Mouse (Mus musculus) midbrain, postnatal 0 days (tissue): ENCODE data around the gene Mettl8. TPM values are rescaled to one million over a fixed set of nuclear protein-coding genes. Genes with fewer than 3 reads are reported as not detected.

Experiments used
- ATAC-seq: fragments of 200-750 bp; cut with Nextera tagmentation; 2 replicates; pipeline ENCODE4 v1.8.0; 2017; ENCODE audit warnings: moderate number of reproducible peaks, mild to moderate bottlenecking, moderate TSS enrichment, moderate library complexity; ENCODE audit not compliant: low FRiP score
- DNase-seq: peaks from one replicate; pipeline ENCODE4 v3.0.0-alpha.2; 2015; ENCODE audit warnings: low spot score
- H3K27ac ChIP-seq: fragments of 300-500 bp; sonication (generic); 2 replicates; pipeline ENCODE4 v1.5.1; 2014; ENCODE audit warnings: low read depth, mild to moderate bottlenecking, low read length, mixed read lengths
- H3K27me3 ChIP-seq: fragments of 300-500 bp; sonication (generic); 2 replicates; pipeline ENCODE4 v1.6.1; 2014; ENCODE audit warnings: low read length, control low read depth, mixed read lengths; ENCODE audit not compliant: insufficient read depth
- H3K36me3 ChIP-seq: fragments of 300-500 bp; sonication (generic); 2 replicates; pipeline ENCODE4 v1.6.1; 2014; ENCODE audit warnings: low read length, control low read depth, mixed read lengths; ENCODE audit not compliant: insufficient read depth
- H3K4me1 ChIP-seq: fragments of 300-500 bp; sonication (generic); 2 replicates; pipeline ENCODE4 v1.6.1; 2014; ENCODE audit warnings: mild to moderate bottlenecking, control low read depth, antibody characterized with exemption, low read length, mixed read lengths; ENCODE audit not compliant: insufficient read depth
- H3K4me2 ChIP-seq: fragments of 300-500 bp; sonication (generic); 2 replicates; pipeline ENCODE4 v1.6.1; 2014; ENCODE audit warnings: low read depth, mild to moderate bottlenecking, low read length, mixed read lengths; ENCODE audit not compliant: poor library complexity, severe bottlenecking
- H3K4me3 ChIP-seq: fragments of 300-500 bp; sonication (generic); 2 replicates; pipeline ENCODE4 v1.5.1; 2014; ENCODE audit warnings: low read depth, mild to moderate bottlenecking, low read length, moderate library complexity
- H3K9ac ChIP-seq: fragments of 300-500 bp; sonication (generic); replicated peaks from 2 replicates; pipeline ENCODE4 v1.6.1; 2014; ENCODE audit warnings: mild to moderate bottlenecking, low read length, moderate library complexity, mixed read lengths; ENCODE audit not compliant: poor library complexity, severe bottlenecking
- H3K9me3 ChIP-seq: fragments of 300-500 bp; sonication (generic); 2 replicates; pipeline ENCODE4 v1.6.1; 2016; ENCODE audit warnings: low read length, control low read depth
- CTCF ChIP-seq: IDR thresholded peaks from 2 replicates; pipeline ENCODE4 v1.5.1; 2016; ENCODE audit warnings: antibody characterized with exemption, mild to moderate bottlenecking
- WGBS: fragments of 180-500 bp; shearing (Covaris S2); extraction: QIAGEN DNeasy Blood & Tissue Kit; methylation state at CpG from one replicate; pipeline ENCODE4 v1.1.7; 2014; 5-methylcytosine and 5-hydroxymethylcytosine counted together
- polyA plus RNA-seq: library from polyadenylated mRNA; unstranded; fragments of >200 nt; fragmentation: Nextera tagmentation; extraction: Ambion mirVana; gene quantifications from 2 replicates; pipeline ENCODE4 v1.2.1, GENCODE M21; 2015
- total RNA-seq: library from RNA; depleted of rRNA; stranded (reverse); fragments of >200 nt; gene quantifications from 2 replicates; pipeline ENCODE4 v1.2.3, GENCODE M21; 2014

Gene Mettl8
- total and polyA plus RNA-seq, 2 experiments from 2014 or later = 5.3 to 7.7 TPM

DNA sequence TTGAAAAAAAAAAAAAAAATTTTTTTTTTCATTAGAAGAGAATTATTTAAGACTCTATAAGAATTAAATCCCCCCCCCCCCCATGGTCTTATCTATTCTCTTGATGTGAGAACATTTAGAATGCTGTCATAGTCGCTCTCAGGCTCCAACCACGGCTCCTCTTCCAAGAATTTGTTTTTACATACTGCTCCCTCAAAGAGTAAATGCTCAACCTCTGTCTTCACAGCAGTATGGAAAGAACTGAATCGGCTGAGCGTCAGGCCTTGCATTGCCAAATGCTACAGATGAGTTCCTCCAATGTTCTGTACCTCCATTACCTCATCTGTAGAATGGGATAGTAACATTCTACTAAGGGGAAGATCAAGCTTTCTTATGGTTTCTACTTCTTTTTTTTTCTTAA lies 16.2 kb upstream of the Mettl8 start:
- WGBS = 95% methylated on average over 4 of the region's 4 CpGs
- H3K9ac ChIP-seq = no peak overlapping the region
- ATAC-seq (no peak), DNase-seq (no peak)
- TF ChIP-seq CTCF = no peak
- H3K27ac ChIP-seq = no peak overlapping the region
- no peaks in the 10 kb centered on the region for H3K27me3 ChIP-seq
- H3K9me3 ChIP-seq = no peaks in the 10 kb centered on the region
- H3K36me3 ChIP-seq = peaks cover under 1% of the 10 kb centered on the region; the same call in 1 of the 2 replicates
- no peak overlapping the region for H3K4me3 ChIP-seq
- H3K4me2 ChIP-seq = no peak overlapping the region
- H3K4me1 ChIP-seq = no peaks in the 10 kb centered on the region

DNA sequence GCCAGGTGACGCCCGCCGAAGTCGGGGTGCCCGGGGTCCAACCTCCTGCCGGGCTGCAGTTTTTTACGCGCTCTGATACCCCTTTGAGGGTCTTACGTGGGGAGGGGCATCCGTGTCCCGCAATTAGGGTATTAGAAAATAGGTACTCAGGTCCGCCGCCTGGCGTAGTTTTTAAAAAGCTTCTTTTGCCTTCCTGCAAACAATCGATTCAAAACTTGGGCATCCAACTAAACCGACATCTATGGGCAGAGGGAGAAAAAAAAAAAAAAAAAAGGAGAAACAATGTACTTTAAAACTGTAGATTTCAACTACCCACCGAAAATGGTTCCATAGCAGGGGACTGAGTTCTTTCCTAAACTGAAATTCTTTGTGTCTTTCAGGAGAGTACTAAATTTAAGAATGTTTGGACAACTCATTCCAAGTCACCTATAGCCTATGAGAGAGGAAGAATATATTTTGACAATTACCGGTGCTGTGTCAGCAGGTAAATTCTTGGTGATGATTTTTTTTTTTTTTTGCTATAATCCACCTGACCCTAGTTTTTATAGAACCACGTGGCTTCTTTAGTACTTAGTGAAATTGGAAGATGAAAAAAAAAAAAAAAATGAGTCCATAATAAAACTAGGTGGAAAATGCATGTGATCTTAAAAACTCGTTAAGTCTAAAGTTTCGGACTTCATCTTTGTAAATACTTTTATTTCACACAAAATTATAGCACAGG lies 892 bp upstream of the Mettl8 start:
- H3K27me3 ChIP-seq = no peaks in the 10 kb centered on the region
- H3K4me1 ChIP-seq = no peaks in the 10 kb centered on the region
- peak; percentile 54 for TF ChIP-seq CTCF
- peak overlapping the region; percentile 86 for H3K9ac ChIP-seq
- WGBS = 11% methylated on average over 21 of the region's 21 CpGs
- peak overlapping the region; percentile 88 for H3K4me2 ChIP-seq
- DNase-seq (peak; percentile 70), ATAC-seq (no peak)
- H3K4me3 ChIP-seq = peak overlapping the region; percentile 61
- peak overlapping the region; percentile 84 for H3K27ac ChIP-seq
- no peaks in the 10 kb centered on the region for H3K9me3 ChIP-seq
- H3K36me3 ChIP-seq = 0 out of 2 replicates have a peak, but pooled peaks cover 3% of the 10 kb centered on the region

DNA sequence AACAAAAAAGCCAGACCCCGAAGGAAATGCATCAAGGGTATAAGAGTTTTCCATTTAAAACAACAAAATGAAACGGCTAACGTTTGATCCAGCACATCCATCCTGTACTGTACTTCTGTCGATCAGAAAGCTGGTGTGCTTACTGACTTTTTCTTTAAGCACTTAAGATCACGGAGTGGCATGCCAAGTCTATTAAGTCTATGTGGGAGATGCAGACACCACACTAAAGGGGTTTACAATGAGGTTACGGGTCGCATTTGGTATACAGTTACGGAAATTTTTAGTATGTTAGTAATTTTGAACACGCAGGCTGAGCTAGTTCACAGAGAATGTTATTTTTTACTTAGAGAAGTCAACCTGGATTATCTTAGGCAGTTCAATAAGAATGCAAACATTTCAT lies 667 bp downstream of the Mettl8 start:
- Histone ChIP-seq H3K4me1 (no peaks in the 10 kb centered on the region), H3K4me3 (peak overlapping the region; percentile 61), H3K9me3 (no peaks in the 10 kb centered on the region), H3K9ac (peak overlapping the region; percentile 86; the same call in 1 of the 2 replicates), H3K27ac (no peak overlapping the region), H3K27me3 (no peaks in the 10 kb centered on the region), H3K36me3 (0 out of 2 replicates have a peak, but pooled peaks cover 3% of the 10 kb centered on the region), H3K4me2 (peak overlapping the region; percentile 88)
- no peak for ATAC-seq
- 41% methylated on average over 9 of the region's 9 CpGs for WGBS
- no peak for DNase-seq
- TF ChIP-seq CTCF = no peak

DNA sequence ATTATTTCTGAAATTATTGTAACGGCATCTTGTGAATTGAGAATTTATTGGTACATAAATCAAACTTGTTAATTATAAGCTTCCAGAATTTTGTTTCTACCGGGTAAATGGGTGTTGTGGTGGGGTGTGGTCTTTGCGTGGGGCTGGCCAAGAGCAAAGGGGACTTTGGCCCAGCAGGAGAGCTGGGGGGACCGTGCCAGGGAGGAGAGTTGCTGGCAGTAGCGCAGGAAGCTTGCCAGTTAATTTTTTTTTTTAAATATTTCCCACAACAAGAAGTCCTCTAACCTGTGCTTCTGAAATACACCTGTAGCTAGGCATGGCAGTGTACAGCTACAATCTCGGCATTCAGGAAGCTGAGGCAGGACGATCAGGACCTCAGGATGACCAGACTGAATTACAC lies 4.9 kb downstream of the Mettl8 start:
- DNase-seq (no peak), ATAC-seq (no peak)
- TF ChIP-seq CTCF = no peak
- 91% methylated on average over 7 of the region's 7 CpGs for WGBS
- Histone ChIP-seq H3K4me1 (no peaks in the 10 kb centered on the region), H3K9ac (no peak overlapping the region), H3K9me3 (no peaks in the 10 kb centered on the region), H3K27ac (no peak overlapping the region), H3K4me2 (no peak overlapping the region), H3K36me3 (no peaks in the 10 kb centered on the region), H3K4me3 (no peak overlapping the region), H3K27me3 (no peaks in the 10 kb centered on the region)

DNA sequence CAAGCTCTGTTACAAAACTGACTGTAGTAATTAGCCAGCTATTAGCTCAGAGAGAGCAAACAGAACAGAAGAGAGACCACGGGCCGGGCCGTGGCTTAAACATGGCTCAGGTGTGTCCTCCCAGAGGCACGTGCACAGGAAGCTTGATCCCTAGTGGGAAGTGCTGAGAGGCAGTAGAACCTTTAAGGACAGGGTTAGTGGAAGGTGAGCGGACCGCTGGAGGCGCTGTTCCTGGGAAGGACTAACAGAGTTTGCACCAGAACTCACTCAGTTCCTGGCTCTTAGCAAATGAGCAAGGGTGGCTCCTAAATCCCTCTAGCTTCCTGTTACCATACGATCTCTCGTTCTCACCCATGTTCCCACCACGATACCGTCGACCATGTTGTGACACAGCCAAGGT lies 6.5 kb downstream of the Mettl8 start:
- no peak for TF ChIP-seq CTCF
- no peak overlapping the region for H3K4me3 ChIP-seq
- WGBS = 81% methylated on average over 12 of the region's 12 CpGs
- no peak for DNase-seq
- no peak overlapping the region for H3K4me2 ChIP-seq
- no peaks in the 10 kb centered on the region for H3K27me3 ChIP-seq
- H3K9me3 ChIP-seq = no peaks in the 10 kb centered on the region
- H3K27ac ChIP-seq = no peak overlapping the region
- no peaks in the 10 kb centered on the region for H3K4me1 ChIP-seq
- H3K9ac ChIP-seq = no peak overlapping the region
- H3K36me3 ChIP-seq = no peaks in the 10 kb centered on the region
- no peak for ATAC-seq

DNA sequence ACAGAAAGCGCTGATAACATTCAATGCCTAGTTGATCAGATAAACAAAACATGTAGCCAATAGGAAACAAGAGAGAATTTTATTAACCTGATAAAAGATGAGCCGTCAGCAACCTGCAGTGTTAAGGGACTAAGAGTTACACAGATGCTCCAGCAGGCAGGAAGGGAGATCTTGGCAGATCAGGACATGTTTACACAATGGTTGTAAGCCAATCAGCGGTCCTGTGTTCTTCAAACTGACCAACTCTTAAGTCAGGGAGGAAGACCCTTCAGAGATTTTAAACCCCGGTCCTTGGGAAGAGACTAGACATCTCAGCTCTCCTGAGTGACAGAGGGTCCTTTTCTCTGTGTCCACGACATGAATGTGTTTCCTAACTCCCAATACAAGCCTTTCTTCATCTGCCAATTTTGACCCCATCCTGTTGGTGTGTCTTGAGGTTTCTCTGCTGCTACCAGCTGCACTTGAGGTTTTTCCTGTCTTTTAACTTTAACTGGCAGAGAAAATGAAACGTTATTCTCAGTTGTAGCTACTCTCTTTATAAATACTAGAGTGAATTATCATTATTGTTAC lies 8.5 kb downstream of the Mettl8 start:
- Histone ChIP-seq H3K9ac (no peak overlapping the region), H3K4me3 (no peak overlapping the region), H3K4me2 (no peak overlapping the region), H3K27ac (no peak overlapping the region), H3K9me3 (no peaks in the 10 kb centered on the region), H3K4me1 (no peaks in the 10 kb centered on the region), H3K36me3 (no peaks in the 10 kb centered on the region), H3K27me3 (no peaks in the 10 kb centered on the region)
- no peak for TF ChIP-seq CTCF
- no peak for ATAC-seq
- 74% methylated on average over 6 of the region's 6 CpGs for WGBS
- DNase-seq = no peak
